Mouse (Mus musculus) intestine, postnatal 0 days (tissue): ENCODE results near the gene Kat8. TPM values are rescaled to one million over a fixed set of nuclear protein-coding genes. Genes with fewer than 3 reads are reported as not detected.
A peak's percentile ranks its signal among the peaks of the same experiment; 100 is the strongest.
"Not testable (repeated sequence)": the region's sequence is repeated elsewhere in the genome, so short reads cannot be mapped to it uniquely, and the experiment has no call there.

Experiments used
- ATAC-seq: fragments of 200-750 bp; cut with Nextera tagmentation; 2 replicates; pipeline ENCODE4 v1.8.0; 2017; ENCODE audit warnings: mild to moderate bottlenecking, moderate TSS enrichment, moderate library complexity
- H3K27ac ChIP-seq: fragments of 300-500 bp; sonication (generic); 2 replicates; pipeline ENCODE4 v1.5.1; 2014; ENCODE audit warnings: mild to moderate bottlenecking, low read depth, low read length, moderate library complexity
- H3K27me3 ChIP-seq: fragments of 300-500 bp; sonication (generic); replicated peaks from 2 replicates; pipeline ENCODE4 v1.6.1; 2014; ENCODE audit warnings: low read length, mixed read lengths; ENCODE audit not compliant: control insufficient read depth, insufficient read depth
- H3K36me3 ChIP-seq: fragments of 300-500 bp; sonication (generic); 2 replicates; pipeline ENCODE4 v1.6.1; 2014; ENCODE audit warnings: mild to moderate bottlenecking, moderate library complexity; ENCODE audit not compliant: control insufficient read depth, insufficient read depth
- H3K4me1 ChIP-seq: fragments of 300-500 bp; sonication (generic); replicated peaks from 2 replicates; pipeline ENCODE4 v1.6.1; 2014; ENCODE audit warnings: antibody characterized with exemption, low read length, mixed read lengths; ENCODE audit not compliant: control insufficient read depth, insufficient read depth
- H3K4me2 ChIP-seq: fragments of 300-500 bp; sonication (generic); replicated peaks from 2 replicates; pipeline ENCODE4 v1.6.1; 2014; ENCODE audit warnings: low read depth, mild to moderate bottlenecking, moderate library complexity
- H3K4me3 ChIP-seq: fragments of 300-500 bp; sonication (generic); 2 replicates; pipeline ENCODE4 v1.5.1; 2014; ENCODE audit warnings: low read depth, low read length
- H3K9ac ChIP-seq: fragments of 300-500 bp; sonication (generic); 2 replicates; pipeline ENCODE4 v1.6.1; 2014; ENCODE audit warnings: mild to moderate bottlenecking, low read depth, low read length
- H3K9me3 ChIP-seq: fragments of 300-500 bp; sonication (generic); 2 replicates; pipeline ENCODE4 v1.6.1; 2016; ENCODE audit warnings: mixed run types; ENCODE audit not compliant: control insufficient read depth
- CTCF ChIP-seq: sonication (generic); IDR thresholded peaks from 2 replicates; pipeline ENCODE4 v1.5.1; 2016; ENCODE audit warnings: low read depth, mild to moderate bottlenecking, control low read depth, antibody characterized with exemption, moderate library complexity
- WGBS: fragments of 180-500 bp; shearing (Covaris S2); extraction: QIAGEN DNeasy Blood & Tissue Kit; methylation state at CpG from one replicate; pipeline ENCODE4 v1.1.7; 2014; 5-methylcytosine and 5-hydroxymethylcytosine counted together
- polyA plus RNA-seq: library from polyadenylated mRNA; unstranded; fragments of >200 nt; fragmentation: Nextera tagmentation; extraction: Ambion mirVana; gene quantifications from 2 replicates; pipeline ENCODE4 v1.2.1, GENCODE M21; 2015

The Kat8 gene
- polyA plus RNA-seq, 1 experiment from 2014 or later, result 18.0 TPM

DNA sequence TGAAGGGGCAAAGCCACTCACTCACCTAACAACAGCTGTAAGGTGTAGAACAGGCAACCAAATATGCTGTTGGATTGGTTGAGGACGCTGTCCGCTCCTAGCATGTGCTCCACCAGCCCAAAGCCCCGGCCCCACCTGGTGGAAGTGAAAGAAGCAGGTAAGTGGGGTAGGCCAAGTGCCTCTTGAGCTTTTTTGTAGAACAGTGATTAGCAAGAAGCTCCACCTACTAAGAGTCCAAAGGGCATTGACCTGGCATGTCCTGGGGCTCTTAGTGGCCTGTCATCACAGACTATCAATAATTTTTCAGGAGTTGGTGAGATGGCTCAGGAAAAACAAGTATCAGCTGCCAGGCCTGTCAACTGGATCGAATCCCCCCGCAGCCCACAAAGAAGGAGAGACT, 17.8 kb upstream of the Kat8 start:
- Histone ChIP-seq H3K27me3 (no peaks in the 10 kb centered on the region), H3K4me2 (peak overlapping the region; percentile 87), H3K27ac (peak overlapping the region; percentile 79), H3K4me1 (peaks cover 6% of the 10 kb centered on the region; the same call in 1 of the 2 replicates), H3K9me3 (no peaks in the 10 kb centered on the region), H3K36me3 (peaks cover 24% of the 10 kb centered on the region; the same call in 1 of the 2 replicates), H3K4me3 (peak overlapping the region; percentile 58), H3K9ac (peak overlapping the region; percentile 51; the same call in 1 of the 2 replicates)
- peak; percentile 46 for TF ChIP-seq CTCF
- WGBS, result 44% methylated on average over 5 of the region's 5 CpGs
- peak; percentile 28 for ATAC-seq

DNA sequence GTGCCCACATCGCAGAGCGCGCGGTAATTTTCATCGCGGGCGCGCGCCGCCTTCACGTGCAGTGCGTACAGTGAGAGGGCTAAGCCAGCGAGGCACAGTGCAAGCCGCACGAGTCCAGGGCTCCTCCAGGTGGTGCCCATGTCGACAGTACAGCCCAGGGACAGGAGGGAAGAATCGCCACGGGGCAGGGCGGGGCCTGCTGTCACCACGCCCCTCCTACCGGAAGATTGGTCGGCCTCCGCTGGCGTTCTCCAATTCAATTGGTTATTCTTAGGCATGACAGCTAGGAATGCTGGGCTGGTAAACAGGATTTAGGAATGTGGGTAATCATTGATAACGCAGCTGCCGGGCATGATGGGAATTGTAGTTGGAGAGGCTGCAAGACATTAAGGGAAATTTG, 16.9 kb upstream of the Kat8 start, which contains the start of the genes Gm21974 and Vkorc1:
TSS of gene Gm21974 (minus strand) at position 13 of the 400 bp plus-strand sequence.
TSS of gene Vkorc1 (minus strand) at position 176 of the 400 bp plus-strand sequence.
- Histone ChIP-seq H3K9ac (peak within 1 kb of the TSS; percentile 51), H3K27me3 (no peaks in the 10 kb centered on the region), H3K36me3 (peaks cover 20% of the 10 kb centered on the region; the same call in 1 of the 2 replicates), H3K4me1 (peaks cover 6% of the 10 kb centered on the region; the same call in 1 of the 2 replicates), H3K4me3 (peak within 1 kb of the TSS; percentile 58), H3K9me3 (no peaks in the 10 kb centered on the region), H3K27ac (peak within 1 kb of the TSS; percentile 79), H3K4me2 (peak within 1 kb of the TSS; percentile 87)
- peak; percentile 75 for TF ChIP-seq CTCF
- peak; percentile 88 for ATAC-seq
- 0% methylated on average over 26 of the region's 26 CpGs for WGBS

DNA sequence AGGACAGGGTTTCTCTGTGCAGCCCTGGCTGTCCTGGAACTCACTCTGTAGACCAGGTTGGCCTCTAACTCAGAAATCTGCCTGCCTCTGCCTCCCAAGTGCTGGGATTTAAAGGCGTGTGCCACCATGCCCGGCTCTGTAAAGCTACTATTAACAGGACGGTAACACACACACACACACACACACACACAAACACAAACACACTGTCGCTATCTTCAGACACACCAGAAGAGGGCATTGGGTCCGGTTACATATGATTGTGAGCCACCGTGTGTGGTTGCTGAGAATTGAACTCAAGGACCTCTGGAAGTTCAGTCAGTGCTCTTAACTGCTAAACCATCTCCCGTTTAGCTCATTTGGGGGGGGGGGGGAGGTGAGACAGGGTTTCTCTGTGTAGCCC, 16.4 kb upstream of the Kat8 start:
- not testable (repeated sequence) for H3K27me3 ChIP-seq, ATAC-seq, H3K9me3 ChIP-seq, H3K9ac ChIP-seq, H3K4me1 ChIP-seq
- Histone ChIP-seq H3K4me2 (peak overlapping the region; percentile 87), H3K4me3 (peak overlapping the region; percentile 58), H3K36me3 (peaks cover 20% of the 10 kb centered on the region; the same call in 1 of the 2 replicates), H3K27ac (0 out of 2 replicates have a peak overlapping the region, but pooled peaks have one; percentile 5)
- 65% methylated on average over 7 of the region's 7 CpGs for WGBS

DNA sequence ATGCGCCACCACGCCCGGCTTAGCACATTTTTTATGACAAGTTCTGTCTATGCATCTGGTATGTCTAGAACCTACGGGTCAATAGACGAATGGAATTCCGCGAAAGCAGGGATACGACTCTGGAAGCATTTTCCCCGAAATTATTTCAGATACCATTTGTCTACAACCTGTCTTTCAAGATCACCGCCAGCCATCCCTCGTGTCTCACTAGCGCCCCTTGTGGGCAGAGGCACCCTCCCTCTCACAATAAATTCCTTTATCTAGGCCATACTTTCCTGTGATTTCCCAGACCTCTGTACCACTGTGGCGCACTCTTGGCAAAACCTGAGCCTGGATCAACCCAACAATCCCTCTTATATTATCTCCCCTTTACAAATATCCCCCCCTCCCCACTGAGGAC, 15.9 kb upstream of the Kat8 start:
- H3K36me3 ChIP-seq, result peaks cover 18% of the 10 kb centered on the region; the same call in 1 of the 2 replicates
- H3K27ac ChIP-seq, result no peak overlapping the region

DNA sequence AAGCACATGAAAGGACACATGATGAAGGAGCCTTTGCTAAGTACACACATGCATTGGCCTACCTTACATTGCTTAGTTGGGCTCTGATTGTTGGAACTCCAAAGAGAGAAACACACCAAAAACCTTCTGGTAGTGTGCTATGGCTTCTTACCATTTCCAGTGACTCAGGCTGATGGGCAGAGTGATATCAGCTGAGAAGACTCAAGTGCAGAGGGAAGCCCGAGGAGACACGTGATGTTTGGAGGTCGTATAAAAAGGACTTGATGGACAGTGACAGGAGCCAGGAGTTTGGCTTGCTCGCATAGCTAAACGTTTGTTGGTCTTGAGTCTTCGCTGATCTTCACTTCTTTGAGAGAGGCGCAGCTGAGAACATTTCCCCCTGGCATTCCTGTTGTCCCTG, 14.8 kb upstream of the Kat8 start:
- H3K4me2 ChIP-seq, result no peak overlapping the region
- TF ChIP-seq CTCF, result no peak
- H3K36me3 ChIP-seq, result peaks cover 7% of the 10 kb centered on the region; the same call in 1 of the 2 replicates
- WGBS, result 84% methylated on average over 7 of the region's 7 CpGs
- no peak overlapping the region for H3K9ac ChIP-seq
- H3K27me3 ChIP-seq, result no peaks in the 10 kb centered on the region
- peaks cover 6% of the 10 kb centered on the region; the same call in 1 of the 2 replicates for H3K4me1 ChIP-seq
- H3K9me3 ChIP-seq, result no peaks in the 10 kb centered on the region
- ATAC-seq, result no peak
- no peak overlapping the region for H3K27ac ChIP-seq
- no peak overlapping the region for H3K4me3 ChIP-seq

More for the DNA sequence above, 15.9 kb upstream of the Kat8 start:
- TF ChIP-seq CTCF, result peak; percentile 84
- ATAC-seq, result no peak
- H3K9ac ChIP-seq, result no peak overlapping the region
- H3K4me3 ChIP-seq, result no peak overlapping the region
- 60% methylated on average over 13 of the region's 13 CpGs for WGBS
- peaks cover 6% of the 10 kb centered on the region; the same call in 1 of the 2 replicates for H3K4me1 ChIP-seq
- H3K4me2 ChIP-seq, result no peak overlapping the region
- no peaks in the 10 kb centered on the region for H3K9me3 ChIP-seq
- H3K27me3 ChIP-seq, result no peaks in the 10 kb centered on the region

DNA sequence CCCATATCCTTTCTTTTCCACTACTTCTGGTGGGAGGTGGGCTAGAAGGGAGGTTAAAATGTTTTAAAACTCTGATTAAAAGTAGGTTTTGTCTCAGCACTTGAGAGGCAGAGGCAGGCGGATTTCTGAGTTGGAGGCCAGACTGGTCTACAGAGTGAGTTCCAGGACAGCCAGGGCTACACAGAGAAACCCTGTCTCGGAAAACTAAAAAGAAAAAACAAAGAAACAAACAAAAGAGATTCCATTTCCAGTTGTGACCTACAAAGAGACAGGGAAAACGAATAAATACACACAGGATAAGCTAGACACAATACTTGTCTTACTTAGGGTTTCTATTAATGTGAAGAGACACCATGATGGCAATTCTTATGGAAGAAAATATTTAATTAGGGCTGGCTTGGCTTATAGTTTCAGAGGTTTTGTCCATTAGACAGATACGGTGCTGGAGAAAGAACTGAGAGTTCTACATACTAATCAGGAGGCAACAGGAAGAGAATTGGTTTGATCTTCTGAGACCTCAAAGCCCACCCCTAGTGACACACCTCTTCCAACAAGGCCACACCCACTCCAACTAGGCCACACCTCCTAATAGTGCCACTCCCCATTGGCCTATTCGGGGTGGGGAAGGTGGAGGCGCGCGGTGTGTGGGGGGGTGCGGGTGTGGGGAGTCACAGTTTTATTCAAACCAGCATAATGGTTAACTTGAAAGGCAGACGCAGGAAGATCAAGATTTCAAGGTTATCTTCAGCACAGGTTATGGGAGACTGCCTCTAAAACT, 13.9 kb upstream of the Kat8 start:
- Histone ChIP-seq H3K36me3 (no peaks in the 10 kb centered on the region), H3K27ac (peak overlapping the region; percentile 82; the same call in 1 of the 2 replicates), H3K4me1 (peaks cover 6% of the 10 kb centered on the region; the same call in 1 of the 2 replicates), H3K27me3 (no peaks in the 10 kb centered on the region), H3K4me2 (peak overlapping the region; percentile 46; the same call in 1 of the 2 replicates), H3K9me3 (no peaks in the 10 kb centered on the region), H3K4me3 (no peak overlapping the region), H3K9ac (no peak overlapping the region)
- ATAC-seq, result no peak
- TF ChIP-seq CTCF, result no peak
- 32% methylated on average over 10 of the region's 10 CpGs for WGBS
